Mouse (Mus musculus) erythroblast, embryonic 14.5 days (primary cell): ENCODE data around the gene Os9.

Source experiments
- GATA1 ChIP-seq: IDR thresholded peaks from 2 replicates; pipeline ENCODE4 v1.6.1; 2012; ENCODE audit warnings: low read length, inconsistent platforms, mixed read lengths
- TAL1 ChIP-seq: IDR thresholded peaks from 3 replicates; pipeline ENCODE4 v1.6.1; 2012; ENCODE audit warnings: low read length, inconsistent platforms, mixed read lengths

DNA sequence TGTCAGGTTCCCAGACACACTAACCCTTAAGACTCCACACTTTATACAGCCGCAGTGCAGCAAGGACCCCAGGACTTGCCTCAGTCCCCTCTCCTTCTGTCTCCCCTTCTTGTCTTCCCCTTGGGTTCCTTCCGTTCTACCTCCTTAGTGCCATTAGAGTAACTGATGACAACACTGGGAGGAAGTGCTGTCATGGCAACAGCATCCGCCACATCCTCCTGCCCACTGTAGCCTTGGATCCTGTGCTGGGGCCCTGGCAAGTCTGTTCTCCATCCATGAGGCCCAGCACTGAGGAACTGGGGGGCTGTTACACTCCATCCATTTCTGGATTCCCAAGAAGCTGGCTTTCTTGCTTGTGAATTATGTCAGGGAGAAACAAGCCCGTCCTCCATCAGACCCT lies 44.8 kb downstream of the Os9 start:
- TF ChIP-seq TAL1 (no peak), GATA1 (no peak)
